Mouse (Mus musculus): ENCODE data around the gene C030005K15Rik. TPM values are rescaled to one million over a fixed set of nuclear protein-coding genes. Genes with fewer than 3 reads are reported as not detected.
A peak's percentile ranks its signal among the peaks of the same experiment; 100 is the strongest.

The C030005K15Rik gene
- polyA plus RNA-seq, 1 experiment from 2014 or later: not detected

- ATAC-seq (ENCODE audit: low FRiP score) (no peak), DNase-seq (ENCODE audit: low spot score) (no peak)
- Histone ChIP-seq H3K27ac (ENCODE audit: low read depth, low read length) (no peak overlapping the region), H3K4me1 (replicated peaks; ENCODE audit: control insufficient read depth, insufficient read depth, low read length) (no peaks in the 10 kb centered on the region), H3K9me3 (ENCODE audit: control insufficient read depth, low read length) (no peaks in the 10 kb centered on the region), H3K9ac (ENCODE audit: low read depth, low read length) (no peak overlapping the region), H3K4me3 (ENCODE audit: low read depth, low read length) (no peak overlapping the region), H3K4me2 (replicated peaks; ENCODE audit: low read depth, low read length) (no peak overlapping the region), H3K36me3 (ENCODE audit: control insufficient read depth, insufficient read depth, low read length) (no peaks in the 10 kb centered on the region), H3K27me3 (ENCODE audit: control insufficient read depth, insufficient read depth, low read length) (no peaks in the 10 kb centered on the region)
- 83% methylated on average over 3 of the region's 3 CpGs for WGBS
These were observed 11.2 kb downstream of the C030005K15Rik start for GRCm38 (mm10) chr10:97715289-97715906.

GRCm38 (mm10) chr10:97714584-97714983 is 12.0 kb downstream of the C030005K15Rik start:
- Histone ChIP-seq H3K9me3 (ENCODE audit: control insufficient read depth, low read length) (no peaks in the 10 kb centered on the region), H3K27me3 (ENCODE audit: control insufficient read depth, insufficient read depth, low read length) (no peaks in the 10 kb centered on the region), H3K4me1 (replicated peaks; ENCODE audit: control insufficient read depth, insufficient read depth, low read length) (no peaks in the 10 kb centered on the region), H3K9ac (ENCODE audit: low read depth, low read length) (no peak overlapping the region), H3K36me3 (ENCODE audit: control insufficient read depth, insufficient read depth, low read length) (no peaks in the 10 kb centered on the region), H3K4me3 (ENCODE audit: low read depth, low read length) (no peak overlapping the region), H3K27ac (ENCODE audit: low read depth, low read length) (no peak overlapping the region), H3K4me2 (replicated peaks; ENCODE audit: low read depth, low read length) (no peak overlapping the region)
- DNase-seq (ENCODE audit: low spot score): no peak
- 78% methylated on average over 4 of the region's 4 CpGs for WGBS
- no peak for ATAC-seq (ENCODE audit: low FRiP score)

- Histone ChIP-seq H3K9ac (ENCODE audit: low read depth, low read length) (no peak overlapping the region), H3K4me3 (ENCODE audit: low read depth, low read length) (no peak overlapping the region), H3K4me2 (replicated peaks; ENCODE audit: low read depth, low read length) (no peak overlapping the region), H3K27me3 (ENCODE audit: control insufficient read depth, insufficient read depth, low read length) (no peaks in the 10 kb centered on the region), H3K36me3 (ENCODE audit: control insufficient read depth, insufficient read depth, low read length) (no peaks in the 10 kb centered on the region), H3K4me1 (replicated peaks; ENCODE audit: control insufficient read depth, insufficient read depth, low read length) (no peaks in the 10 kb centered on the region), H3K9me3 (ENCODE audit: control insufficient read depth, low read length) (no peaks in the 10 kb centered on the region), H3K27ac (ENCODE audit: low read depth, low read length) (no peak overlapping the region)
- WGBS: 5% methylated on average over 5 of the region's 5 CpGs
- peak; percentile 79 for DNase-seq (ENCODE audit: low spot score)
- 0 out of 2 replicates have a peak, but pooled peaks have one; percentile 43 for ATAC-seq (ENCODE audit: low FRiP score)
These were observed 13.9 kb downstream of the C030005K15Rik start for GRCm38 (mm10) chr10:97712687-97713086.

- Histone ChIP-seq H3K27me3 (ENCODE audit: control insufficient read depth, insufficient read depth, low read length) (no peaks in the 10 kb centered on the region), H3K9me3 (ENCODE audit: control insufficient read depth, low read length) (no peaks in the 10 kb centered on the region), H3K4me1 (replicated peaks; ENCODE audit: control insufficient read depth, insufficient read depth, low read length) (no peaks in the 10 kb centered on the region), H3K4me2 (replicated peaks; ENCODE audit: low read depth, low read length) (no peak overlapping the region), H3K27ac (ENCODE audit: low read depth, low read length) (no peak overlapping the region), H3K9ac (ENCODE audit: low read depth, low read length) (no peak overlapping the region), H3K36me3 (ENCODE audit: control insufficient read depth, insufficient read depth, low read length) (no peaks in the 10 kb centered on the region), H3K4me3 (ENCODE audit: low read depth, low read length) (no peak overlapping the region)
- no peak; the same call in 1 of the 2 replicates for ATAC-seq (ENCODE audit: low FRiP score)
- peak; percentile 75 for DNase-seq (ENCODE audit: low spot score)
- 52% methylated on average over 1 of the region's 1 CpGs for WGBS
These were observed 22.0 kb downstream of the C030005K15Rik start for GRCm38 (mm10) chr10:97704562-97704961.

- Histone ChIP-seq H3K27me3 (ENCODE audit: control insufficient read depth, insufficient read depth, low read length) (no peaks in the 10 kb centered on the region), H3K9me3 (ENCODE audit: control insufficient read depth, low read length) (no peaks in the 10 kb centered on the region), H3K4me1 (replicated peaks; ENCODE audit: control insufficient read depth, insufficient read depth, low read length) (no peaks in the 10 kb centered on the region), H3K4me2 (replicated peaks; ENCODE audit: low read depth, low read length) (no peak overlapping the region), H3K4me3 (ENCODE audit: low read depth, low read length) (no peak overlapping the region), H3K27ac (ENCODE audit: low read depth, low read length) (no peak overlapping the region), H3K9ac (ENCODE audit: low read depth, low read length) (no peak overlapping the region), H3K36me3 (ENCODE audit: control insufficient read depth, insufficient read depth, low read length) (no peaks in the 10 kb centered on the region)
- ATAC-seq (ENCODE audit: low FRiP score): no peak
- DNase-seq (ENCODE audit: low spot score): no peak
These were observed 24.2 kb downstream of the C030005K15Rik start for GRCm38 (mm10) chr10:97702321-97702720.

GRCm38 (mm10) chr10:97693398-97694135 is 33.0 kb downstream of the C030005K15Rik start:
- H3K4me1 ChIP-seq (replicated peaks; ENCODE audit: control insufficient read depth, insufficient read depth, low read length): no peaks in the 10 kb centered on the region
- DNase-seq (ENCODE audit: low spot score) (no peak), ATAC-seq (ENCODE audit: low FRiP score) (no peak)
- WGBS: 92% methylated on average over 37 of the region's 37 CpGs
- H3K4me3 ChIP-seq (ENCODE audit: low read depth, low read length): no peak overlapping the region
- no peaks in the 10 kb centered on the region for H3K9me3 ChIP-seq (ENCODE audit: control insufficient read depth, low read length)
- no peak overlapping the region for H3K27ac ChIP-seq (ENCODE audit: low read depth, low read length)
- H3K4me2 ChIP-seq (replicated peaks; ENCODE audit: low read depth, low read length): no peak overlapping the region
- H3K36me3 ChIP-seq (ENCODE audit: control insufficient read depth, insufficient read depth, low read length): no peaks in the 10 kb centered on the region
- H3K9ac ChIP-seq (ENCODE audit: low read depth, low read length): no peak overlapping the region
- H3K27me3 ChIP-seq (ENCODE audit: control insufficient read depth, insufficient read depth, low read length): no peaks in the 10 kb centered on the region

- 0 out of 2 replicates have a peak, but pooled peaks have one; percentile 19 for ATAC-seq (ENCODE audit: low FRiP score)
- no peak within 1 kb of the TSS for H3K4me2 ChIP-seq (replicated peaks; ENCODE audit: low read depth, low read length)
- H3K27me3 ChIP-seq (ENCODE audit: control insufficient read depth, insufficient read depth, low read length): no peaks in the 10 kb centered on the region
- no peaks in the 10 kb centered on the region for H3K4me1 ChIP-seq (replicated peaks; ENCODE audit: control insufficient read depth, insufficient read depth, low read length)
- H3K9ac ChIP-seq (ENCODE audit: low read depth, low read length): no peak within 1 kb of the TSS
- no peak for DNase-seq (ENCODE audit: low spot score)
- H3K27ac ChIP-seq (ENCODE audit: low read depth, low read length): no peak within 1 kb of the TSS
- H3K4me3 ChIP-seq (ENCODE audit: low read depth, low read length): no peak within 1 kb of the TSS
- H3K9me3 ChIP-seq (ENCODE audit: control insufficient read depth, low read length): no peaks in the 10 kb centered on the region
- H3K36me3 ChIP-seq (ENCODE audit: control insufficient read depth, insufficient read depth, low read length): no peaks in the 10 kb centered on the region
- WGBS: 84% methylated on average over 20 of the region's 20 CpGs
These were observed 33.6 kb downstream of the C030005K15Rik start, which contains the start of gene Ccer1 for GRCm38 (mm10) chr10:97692913-97693312. TSS of gene Ccer1 (plus strand) at chr10:97693059.

GRCm38 (mm10) chr10:97689425-97689824 is 37.1 kb downstream of the C030005K15Rik start:
- no peak overlapping the region for H3K27ac ChIP-seq (ENCODE audit: low read depth, low read length)
- H3K4me2 ChIP-seq (replicated peaks; ENCODE audit: low read depth, low read length): no peak overlapping the region
- H3K9me3 ChIP-seq (ENCODE audit: control insufficient read depth, low read length): no peaks in the 10 kb centered on the region
- H3K36me3 ChIP-seq (ENCODE audit: control insufficient read depth, insufficient read depth, low read length): no peaks in the 10 kb centered on the region
- no peaks in the 10 kb centered on the region for H3K27me3 ChIP-seq (ENCODE audit: control insufficient read depth, insufficient read depth, low read length)
- DNase-seq (ENCODE audit: low spot score) (no peak), ATAC-seq (ENCODE audit: low FRiP score) (no peak)
- 87% methylated on average over 3 of the region's 3 CpGs for WGBS
- no peak overlapping the region for H3K9ac ChIP-seq (ENCODE audit: low read depth, low read length)
- H3K4me1 ChIP-seq (replicated peaks; ENCODE audit: control insufficient read depth, insufficient read depth, low read length): no peaks in the 10 kb centered on the region
- H3K4me3 ChIP-seq (ENCODE audit: low read depth, low read length): no peak overlapping the region

- Histone ChIP-seq H3K9ac (ENCODE audit: low read depth, low read length) (no peak overlapping the region), H3K9me3 (ENCODE audit: control insufficient read depth, low read length) (no peaks in the 10 kb centered on the region), H3K36me3 (ENCODE audit: control insufficient read depth, insufficient read depth, low read length) (no peaks in the 10 kb centered on the region), H3K4me2 (replicated peaks; ENCODE audit: low read depth, low read length) (no peak overlapping the region), H3K4me1 (replicated peaks; ENCODE audit: control insufficient read depth, insufficient read depth, low read length) (no peaks in the 10 kb centered on the region), H3K27me3 (ENCODE audit: control insufficient read depth, insufficient read depth, low read length) (no peaks in the 10 kb centered on the region), H3K4me3 (ENCODE audit: low read depth, low read length) (no peak overlapping the region), H3K27ac (ENCODE audit: low read depth, low read length) (no peak overlapping the region)
- no peak for ATAC-seq (ENCODE audit: low FRiP score)
- WGBS: 90% methylated on average over 1 of the region's 1 CpGs
- DNase-seq (ENCODE audit: low spot score): no peak
These were observed 39.4 kb downstream of the C030005K15Rik start for GRCm38 (mm10) chr10:97687198-97687597.

Data from hindbrain, embryonic 11.5 days (tissue).